Mouse (Mus musculus) brain, adult 2 months (tissue): Measurements from ENCODE around the gene BC051019.

Source experiments
- DNase-seq: peaks from one replicate; pipeline ENCODE4 v3.0.0; 2011; ENCODE audit warnings: low read depth, low spot score

BC051019 gene

GRCm38 (mm10) chr7:109723697-109724096, at the start of gene BC051019:
BC051019 (minus strand) TSS chr7:109723850.
- DNase-seq: no peak

DNA sequence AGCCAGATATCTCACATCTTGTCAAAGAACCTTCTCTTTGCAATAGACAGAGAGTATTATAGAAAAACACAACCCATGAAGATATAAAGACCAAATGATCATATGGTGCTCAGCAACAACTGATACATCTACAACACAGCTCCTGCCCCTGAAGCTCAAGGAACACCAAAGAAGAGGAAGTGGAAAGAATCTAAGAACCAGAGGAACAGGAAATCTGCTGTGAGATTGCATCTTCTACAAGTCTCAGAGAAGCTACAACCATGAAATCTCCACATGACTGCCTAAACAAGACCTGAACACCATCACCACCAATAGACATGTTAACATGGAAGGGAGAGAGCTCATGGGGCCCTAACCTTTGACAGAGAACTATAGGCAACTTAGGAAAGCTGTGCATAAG, 48.6 kb upstream of the BC051019 start:
- no peak for DNase-seq

DNA sequence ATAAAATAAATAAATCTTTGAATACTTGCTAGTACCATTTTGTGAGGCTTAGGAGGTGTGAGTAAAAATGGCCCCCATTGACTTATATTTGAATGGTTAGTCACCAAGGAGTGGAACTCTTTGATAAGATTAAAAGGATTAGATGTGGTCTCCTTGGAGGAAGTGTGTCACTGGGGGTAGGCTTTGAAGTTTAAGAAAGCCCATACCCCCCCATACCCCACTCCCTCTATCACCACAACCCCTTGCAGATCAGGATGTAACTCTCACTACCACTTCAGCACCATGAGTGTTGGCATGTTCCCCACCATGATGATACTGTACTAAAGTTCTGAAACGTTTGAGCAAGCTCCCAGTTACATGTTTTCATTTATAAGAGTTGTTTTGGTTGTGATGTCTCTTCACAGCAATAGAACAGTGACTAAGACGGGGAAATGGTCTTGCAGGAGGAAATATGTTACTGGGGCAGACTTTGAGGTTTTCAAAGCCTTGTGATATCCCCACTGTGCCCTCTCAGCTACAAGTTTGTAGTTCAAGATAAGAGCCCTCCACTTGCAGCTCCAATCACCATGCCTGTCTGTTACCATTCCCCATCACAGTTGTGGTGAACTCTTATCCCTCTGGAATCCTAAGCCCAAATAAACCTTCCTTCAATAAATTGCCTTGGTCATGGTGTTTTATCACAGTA, 45.2 kb upstream of the BC051019 start:
- no peak for DNase-seq

DNA sequence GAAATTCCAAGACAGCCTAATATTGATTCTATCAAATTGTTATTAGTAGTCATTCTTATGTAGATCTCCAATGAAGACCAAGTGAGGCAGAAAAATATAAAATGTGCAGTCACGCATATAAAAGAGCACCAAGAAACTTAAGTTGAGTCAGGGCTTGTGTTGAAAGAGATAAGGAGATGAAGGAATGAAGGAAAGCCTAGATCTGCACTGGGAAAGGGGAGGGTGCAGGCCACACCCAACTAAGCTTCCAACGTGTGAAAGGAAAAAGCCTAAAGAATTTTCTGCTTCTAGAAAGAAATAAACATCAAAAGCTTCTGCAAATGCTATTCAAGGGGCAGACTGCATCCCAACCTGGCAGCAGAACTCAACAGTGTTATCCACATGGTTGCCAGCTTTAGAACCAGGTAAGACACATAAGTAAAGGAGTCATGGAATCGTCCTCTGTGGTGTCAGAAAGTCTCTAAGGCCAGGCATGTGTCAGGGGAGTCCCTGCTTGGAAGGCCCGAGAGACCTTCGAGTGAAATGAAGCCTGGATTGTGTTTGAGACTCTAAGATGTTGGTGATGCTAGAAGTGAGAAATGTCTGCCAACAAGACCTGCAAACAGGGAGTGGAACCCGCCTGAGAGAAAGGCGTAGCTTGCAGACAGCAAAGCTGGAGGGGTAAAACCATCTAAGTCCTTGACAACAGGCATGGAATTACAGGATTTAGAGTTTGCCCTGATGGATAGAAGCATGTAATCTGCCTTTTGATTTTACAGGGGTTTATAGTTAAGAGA, 44.1 kb upstream of the BC051019 start:
- DNase-seq: no peak

DNA sequence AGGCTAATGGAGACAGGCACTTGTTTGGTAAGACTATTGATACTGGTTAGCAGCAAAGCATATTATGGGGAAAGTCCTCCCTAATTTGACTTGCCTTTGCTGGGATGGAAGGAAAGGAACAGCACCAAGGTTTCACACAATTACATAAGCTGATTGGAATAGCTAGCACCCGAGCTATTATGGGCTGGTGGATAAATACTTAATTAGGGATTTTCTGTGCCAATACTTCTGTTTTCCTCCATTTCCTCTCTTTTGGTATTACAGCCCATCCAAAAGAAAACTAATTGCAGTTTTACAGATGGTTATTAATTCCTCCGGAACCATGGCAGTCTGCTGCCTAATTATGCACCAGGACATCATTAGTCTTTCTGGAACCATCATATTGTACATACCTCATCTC, 40.4 kb upstream of the BC051019 start:
- DNase-seq: peak; percentile 34

- no peak for DNase-seq
Observed at GRCm38 (mm10) chr7:109756291-109756690, 32.6 kb upstream of the BC051019 start.

DNA sequence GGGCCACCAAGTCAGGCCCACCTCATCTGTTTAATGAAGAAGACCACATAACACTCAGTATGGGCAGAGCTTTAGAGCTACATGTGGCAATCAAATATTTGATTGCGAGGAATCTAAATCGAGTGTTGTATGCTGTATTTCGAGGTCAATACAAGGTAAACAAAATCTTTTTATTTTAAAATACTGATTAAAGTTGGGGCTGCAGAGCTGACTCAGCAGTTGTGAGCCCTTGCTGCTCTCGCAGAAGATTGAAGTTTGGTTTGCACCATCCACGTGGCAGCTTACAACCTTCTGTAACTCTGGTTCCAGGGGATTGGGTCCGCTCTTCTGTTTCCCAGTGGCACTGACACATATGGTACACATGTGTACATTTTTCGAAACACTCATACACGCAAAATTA, 30.4 kb upstream of the BC051019 start:
- no peak for DNase-seq

GRCm38 (mm10) chr7:109752008-109752925, 28.6 kb upstream of the BC051019 start, which contains the start of gene Tmem9b:
Tmem9b (minus strand) TSS chr7:109752875.
- peak; percentile 90 for DNase-seq

- DNase-seq: no peak
Observed at GRCm38 (mm10) chr7:109751427-109752007, 27.9 kb upstream of the BC051019 start.

DNA sequence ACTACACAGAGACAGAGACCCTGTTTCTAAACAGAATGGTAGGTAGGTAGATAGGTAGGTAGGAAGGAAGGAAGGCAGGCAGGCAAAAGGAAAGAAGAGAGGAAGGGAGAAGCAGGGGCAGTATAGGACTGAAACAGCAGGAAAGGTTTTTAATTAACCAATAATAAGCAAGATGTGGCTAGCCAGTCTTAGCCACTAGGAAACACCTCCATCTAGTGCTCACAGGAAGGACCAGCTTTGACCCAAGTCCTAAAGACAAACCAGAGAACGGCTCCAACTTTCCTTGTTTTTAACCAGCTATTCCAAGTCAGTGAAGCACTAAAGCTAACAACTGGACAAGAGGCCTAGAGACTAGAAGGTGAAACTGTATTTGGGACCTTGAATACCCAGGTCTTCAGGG, 24.1 kb upstream of the BC051019 start:
- DNase-seq: no peak

- DNase-seq: no peak
Observed at GRCm38 (mm10) chr7:109741703-109742102, 18.1 kb upstream of the BC051019 start.

GRCm38 (mm10) chr7:109741060-109741459, 17.4 kb upstream of the BC051019 start:
- no peak for DNase-seq

- DNase-seq: no peak
Observed at GRCm38 (mm10) chr7:109739822-109740370, 16.2 kb upstream of the BC051019 start.

GRCm38 (mm10) chr7:109734806-109735205, 11.2 kb upstream of the BC051019 start:
- no peak for DNase-seq

DNA sequence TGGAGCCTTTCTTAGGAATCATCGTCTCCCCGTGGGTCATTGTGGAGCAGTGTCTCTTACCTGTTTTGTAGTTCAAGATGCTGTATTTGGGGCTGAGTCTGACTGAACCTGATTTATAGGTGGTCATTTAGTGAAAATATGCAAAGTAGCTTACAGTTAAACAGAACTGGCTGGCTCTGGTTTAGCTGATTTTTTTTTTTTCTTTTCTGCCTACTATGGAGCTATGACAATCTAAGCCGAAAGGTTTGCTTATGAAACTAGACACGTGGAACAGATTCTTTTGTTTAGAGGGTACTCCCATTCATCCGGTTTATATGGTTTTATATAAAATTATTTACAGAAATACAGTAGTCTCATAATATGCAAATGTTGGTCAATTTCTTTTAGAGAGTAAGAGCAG, 8.0 kb upstream of the BC051019 start, which contains the start of gene Ascl3:
Gene Ascl3, minus strand, starts transcription at position 101 of the 400 bp plus-strand sequence.
- DNase-seq: no peak

GRCm38 (mm10) chr7:109723114-109723513, 536 bp downstream of the BC051019 start:
- DNase-seq: no peak

DNA sequence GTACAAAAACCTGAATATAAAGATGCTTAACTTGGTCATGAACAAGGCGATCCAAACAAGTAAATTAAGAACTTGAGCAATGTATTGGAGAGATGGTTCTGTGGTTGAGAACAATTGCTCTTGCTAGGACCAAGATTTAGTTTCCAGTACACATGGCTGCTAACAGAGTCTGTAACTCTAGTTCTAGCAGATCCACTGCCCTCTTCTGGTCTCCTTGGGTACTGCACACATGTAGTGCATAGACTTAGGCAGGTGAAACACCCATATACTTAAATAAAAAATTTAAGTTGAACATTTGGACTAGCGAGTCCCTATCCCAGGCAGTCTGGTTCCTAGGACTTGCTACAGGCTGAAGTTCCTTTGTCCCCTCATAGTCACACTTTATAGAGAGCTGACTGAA, 1.0 kb downstream of the BC051019 start:
- DNase-seq: no peak

DNA sequence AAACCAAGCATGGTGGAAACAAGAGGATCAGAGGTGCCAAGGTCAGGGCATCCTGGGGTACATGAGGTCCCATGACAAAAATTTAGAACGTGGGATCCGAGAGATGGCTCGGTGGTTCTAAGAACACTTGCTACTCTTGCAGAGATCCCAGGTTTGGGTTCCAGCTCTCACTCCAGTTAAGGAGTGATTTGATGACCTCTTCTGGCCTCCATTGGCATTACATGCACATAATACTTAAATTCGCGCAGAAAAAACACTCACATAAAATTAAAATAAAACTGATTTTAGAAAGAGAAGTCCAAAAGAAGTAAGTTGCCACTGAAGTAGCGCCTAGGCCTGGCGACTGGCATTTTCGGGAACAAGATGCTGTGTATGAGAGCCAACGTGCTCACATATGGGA, 4.4 kb downstream of the BC051019 start:
- DNase-seq: peak; percentile 85

- DNase-seq: no peak
Observed at GRCm38 (mm10) chr7:109713434-109713982, 10.1 kb downstream of the BC051019 start.

DNA sequence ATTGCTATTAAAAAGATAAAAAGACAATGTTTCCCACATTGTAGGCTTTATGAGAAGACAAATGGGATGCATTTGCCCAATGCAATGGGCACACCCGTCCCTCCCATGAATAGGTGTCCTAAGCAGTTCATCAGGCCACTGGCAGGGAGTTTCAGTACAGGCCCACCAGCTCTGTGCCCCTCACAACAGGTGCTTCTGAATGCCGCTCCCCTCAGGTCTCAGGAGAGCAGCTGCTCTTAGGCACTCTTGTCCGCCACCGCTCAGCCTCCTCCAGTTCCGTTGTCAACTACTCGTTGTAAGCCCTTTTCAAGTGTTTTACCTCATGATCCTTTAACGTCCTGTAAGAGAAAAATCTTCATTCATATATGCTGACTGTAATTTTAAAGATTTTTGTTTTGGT, 11.5 kb downstream of the BC051019 start:
- no peak for DNase-seq

DNA sequence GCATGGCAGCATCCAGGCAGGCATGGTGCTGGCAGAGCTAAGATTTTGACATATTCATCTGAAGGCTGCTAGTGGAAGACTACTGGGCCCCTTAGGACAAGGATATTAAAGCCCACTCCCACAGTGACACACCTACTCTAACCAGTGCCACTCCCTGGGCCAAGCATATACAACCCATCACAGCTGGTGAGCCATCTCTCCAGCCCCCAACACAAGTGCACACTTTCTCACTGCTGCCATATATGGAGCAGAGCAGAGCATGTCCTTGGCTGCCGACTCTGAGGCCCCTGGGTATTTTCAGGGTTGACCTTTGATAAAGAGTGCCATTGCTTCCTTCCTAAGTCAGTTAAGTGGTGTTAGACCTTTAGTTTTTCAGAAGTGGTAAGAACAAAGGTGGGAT, 13.6 kb downstream of the BC051019 start:
- DNase-seq: no peak
